Mouse (Mus musculus) olfactory bulb, adult 2 months (tissue): Measurements from ENCODE around the gene Jag2.

Experiments used
- CTCF ChIP-seq: fragments of 200-500 bp; IDR thresholded peaks from 2 replicates; pipeline ENCODE4 v1.5.1; 2012; ENCODE audit warnings: low read depth, mild to moderate bottlenecking, low read length, moderate library complexity; ENCODE audit not compliant: insufficient read depth
- POLR2A ChIP-seq: fragments of 200-500 bp; IDR thresholded peaks from 2 replicates; pipeline ENCODE4 v1.6.1; 2012; ENCODE audit warnings: mild to moderate bottlenecking, low read depth, low read length, moderate library complexity; ENCODE audit not compliant: insufficient read depth

GRCm38 (mm10) chr12:112872991-112873390, 56.6 kb downstream of the Jag2 start:
- TF ChIP-seq POLR2A: no peak
- no peak for TF ChIP-seq CTCF
